Mouse (Mus musculus) embryonic facial prominence, embryonic 14.5 days (tissue): Measurements from ENCODE around the gene Neurog2. TPM values are rescaled to one million over a fixed set of nuclear protein-coding genes. Genes with fewer than 3 reads are reported as not detected.

ENCODE experiments used
- ATAC-seq: fragments of 200-750 bp; cut with Nextera tagmentation; 2 replicates; pipeline ENCODE4 v1.8.0; 2017; ENCODE audit warnings: low read depth, moderate number of reproducible peaks, moderate TSS enrichment
- DNase-seq: peaks from one replicate; pipeline ENCODE4 v3.0.0-alpha.2; 2015; ENCODE audit warnings: low spot score
- H3K27ac ChIP-seq: fragments of 300-500 bp; sonication (generic); replicated peaks from 2 replicates; pipeline ENCODE4 v1.5.1; 2014; ENCODE audit warnings: low read depth, mild to moderate bottlenecking, low read length, moderate library complexity
- H3K27me3 ChIP-seq: fragments of 300-500 bp; sonication (generic); replicated peaks from 2 replicates; pipeline ENCODE4 v1.6.1; 2014; ENCODE audit warnings: low read length; ENCODE audit not compliant: control insufficient read depth, insufficient read depth
- H3K36me3 ChIP-seq: fragments of 300-500 bp; sonication (generic); 2 replicates; pipeline ENCODE4 v1.6.1; 2014; ENCODE audit warnings: low read length, mixed read lengths; ENCODE audit not compliant: control insufficient read depth, insufficient read depth
- H3K4me1 ChIP-seq: fragments of 300-500 bp; sonication (generic); 2 replicates; pipeline ENCODE4 v1.6.1; 2014; ENCODE audit warnings: antibody characterized with exemption, low read length; ENCODE audit not compliant: control insufficient read depth, insufficient read depth
- H3K4me2 ChIP-seq: fragments of 300-500 bp; sonication (generic); 2 replicates; pipeline ENCODE4 v1.6.1; 2014; ENCODE audit warnings: low read depth, mild to moderate bottlenecking, low read length, moderate library complexity, mixed read lengths
- H3K4me3 ChIP-seq: fragments of 300-500 bp; sonication (generic); 2 replicates; pipeline ENCODE4 v1.5.1; 2014; ENCODE audit warnings: low read depth, mild to moderate bottlenecking, low read length
- H3K9ac ChIP-seq: fragments of 300-500 bp; sonication (generic); 2 replicates; pipeline ENCODE4 v1.6.1; 2014; ENCODE audit warnings: low read depth, mild to moderate bottlenecking, low read length, moderate library complexity, mixed read lengths
- H3K9me3 ChIP-seq: fragments of 300-500 bp; sonication (generic); 2 replicates; pipeline ENCODE4 v1.6.1; 2016; ENCODE audit warnings: low read length; ENCODE audit not compliant: control insufficient read depth
- WGBS: fragments of 180-500 bp; shearing (Covaris S2); extraction: QIAGEN DNeasy Blood & Tissue Kit; methylation state at CpG from one replicate; pipeline ENCODE4 v1.1.7; 2014; 5-methylcytosine and 5-hydroxymethylcytosine counted together
- polyA plus RNA-seq: library from polyadenylated mRNA; unstranded; fragments of >200 nt; fragmentation: Nextera tagmentation; extraction: Ambion mirVana; gene quantifications from 2 replicates; pipeline ENCODE4 v1.2.1, GENCODE M21; 2014

Neurog2 gene
- polyA plus RNA-seq, 1 experiment from 2014 or later, result not detected

DNA sequence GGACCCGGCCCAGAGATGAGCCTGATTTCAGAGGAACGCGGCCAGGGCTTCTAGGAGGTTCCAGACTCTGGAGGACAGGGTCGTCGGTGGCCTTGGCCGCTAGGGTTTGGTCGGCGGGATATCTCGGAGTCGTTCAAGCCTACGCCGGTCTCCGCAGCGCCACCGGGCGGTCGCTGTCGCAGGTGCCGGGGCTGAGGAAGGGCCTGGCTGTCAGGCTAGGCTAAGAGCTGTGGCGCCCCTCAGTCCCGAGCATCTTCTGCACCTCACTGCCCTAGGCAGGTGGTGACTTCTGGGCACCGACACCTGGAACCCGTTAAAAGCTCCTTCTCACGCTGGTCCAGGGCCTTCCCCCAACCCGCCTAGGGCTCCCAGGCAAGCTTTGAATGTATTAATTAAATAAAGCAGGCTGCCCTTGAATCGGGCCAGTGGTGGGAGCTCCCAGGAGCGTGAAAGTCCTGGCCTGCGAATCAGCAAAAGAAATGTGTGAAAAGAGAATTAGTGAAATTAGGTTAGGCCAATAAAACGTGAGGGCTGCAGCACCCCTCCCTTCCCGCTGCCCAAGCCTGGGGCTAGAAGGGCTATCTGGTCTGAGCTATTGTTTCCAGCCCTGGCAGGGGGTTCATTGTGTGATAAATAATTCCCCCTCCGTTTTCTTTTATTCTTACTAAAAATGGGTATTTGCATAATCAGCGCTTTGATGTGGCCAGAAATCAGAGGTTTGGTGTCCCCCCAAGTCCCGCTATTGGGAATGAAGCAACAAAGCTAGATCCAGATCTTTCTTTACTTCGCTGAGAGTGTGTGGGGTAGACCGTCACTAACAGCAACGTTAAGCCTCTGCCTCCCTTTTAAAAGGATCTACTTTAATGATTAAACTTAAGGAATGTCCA is 7.2 kb downstream of the Neurog2 start:
- 1% methylated on average over 32 of the region's 36 CpGs for WGBS
- Histone ChIP-seq H3K27me3 (peaks cover 97% of the 10 kb centered on the region), H3K36me3 (no peaks in the 10 kb centered on the region), H3K9ac (no peak overlapping the region), H3K27ac (no peak overlapping the region), H3K9me3 (no peaks in the 10 kb centered on the region), H3K4me1 (peaks cover 4% of the 10 kb centered on the region; the same call in 1 of the 2 replicates), H3K4me2 (no peak overlapping the region), H3K4me3 (peak overlapping the region; percentile 13)
- ATAC-seq (peak; percentile 76), DNase-seq (no peak)

DNA sequence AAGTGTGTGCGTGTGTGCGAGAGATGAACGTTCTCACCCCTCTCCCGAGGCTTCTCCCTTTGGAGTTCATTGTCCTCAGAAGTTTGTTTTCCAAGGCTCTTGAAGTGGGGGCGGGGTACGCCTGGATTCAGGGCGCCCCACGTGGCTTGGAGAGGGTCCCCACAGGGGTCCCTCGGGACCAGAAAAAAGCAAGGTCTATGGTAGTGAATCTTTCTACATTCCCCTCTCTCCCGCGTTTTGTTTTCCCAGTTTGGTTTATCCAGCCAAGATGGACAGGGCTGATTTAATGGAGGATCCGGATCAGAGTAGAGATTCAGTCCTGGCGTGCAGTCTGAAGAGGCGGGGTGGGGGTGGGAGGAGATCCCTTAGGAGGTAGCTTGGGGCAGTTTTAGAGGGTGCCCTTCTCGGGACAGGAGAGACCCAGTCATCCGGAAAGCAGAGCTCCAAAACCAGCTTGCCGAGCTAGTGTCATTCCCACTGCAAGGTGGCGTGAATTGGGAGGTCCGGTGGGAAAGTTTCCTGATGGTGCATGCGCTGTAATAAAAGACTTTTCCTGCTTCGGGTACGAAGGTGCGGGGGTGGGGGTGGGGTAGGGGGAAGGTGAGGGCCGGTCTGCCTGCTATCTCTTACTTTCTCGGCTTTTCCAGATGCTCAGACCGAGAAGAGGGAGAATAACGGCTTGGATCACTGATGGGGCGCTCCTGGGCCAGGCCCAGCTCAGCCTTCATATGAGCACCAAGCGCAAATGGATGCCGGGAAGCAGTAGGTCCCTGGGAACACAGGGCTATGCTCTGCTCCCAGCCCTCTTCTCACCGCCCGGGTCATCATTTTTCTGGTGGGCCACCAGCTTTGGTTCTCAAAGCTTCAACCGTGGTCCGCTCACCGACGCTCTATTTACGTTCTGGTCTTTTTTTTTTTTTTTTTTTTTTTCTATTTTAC is 8.1 kb downstream of the Neurog2 start:
- Histone ChIP-seq H3K9ac (no peak overlapping the region), H3K36me3 (no peaks in the 10 kb centered on the region), H3K9me3 (no peaks in the 10 kb centered on the region), H3K4me2 (peak overlapping the region; percentile 30), H3K4me3 (peak overlapping the region; percentile 10; the same call in 1 of the 2 replicates), H3K4me1 (peaks cover 4% of the 10 kb centered on the region; the same call in 1 of the 2 replicates), H3K27me3 (peaks cover 97% of the 10 kb centered on the region), H3K27ac (no peak overlapping the region)
- ATAC-seq (no peak), DNase-seq (no peak)
- WGBS, result 1% methylated on average over 37 of the region's 37 CpGs

DNA sequence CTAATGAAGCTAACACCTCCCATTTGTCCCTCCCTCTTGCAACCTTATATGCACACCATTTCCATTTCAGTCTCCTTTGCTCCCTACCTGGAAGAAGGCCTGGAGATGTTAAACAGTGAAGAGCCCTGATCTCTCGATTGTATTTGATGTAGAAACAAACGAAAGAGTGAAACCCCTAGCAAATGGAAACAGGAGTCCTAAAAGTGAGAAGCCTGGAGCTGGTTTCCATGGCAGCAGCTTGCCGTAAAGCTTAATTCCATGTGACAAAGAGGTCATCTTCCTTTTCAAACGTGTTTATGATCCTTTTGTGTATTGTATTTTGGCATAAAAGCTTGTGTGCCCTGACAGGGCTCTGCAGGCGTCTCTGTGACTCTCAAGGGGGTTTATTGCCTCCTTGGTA is 9.3 kb downstream of the Neurog2 start:
- DNase-seq, result no peak
- ATAC-seq, result no peak
- Histone ChIP-seq H3K27me3 (peaks cover 98% of the 10 kb centered on the region), H3K4me3 (no peak overlapping the region), H3K36me3 (no peaks in the 10 kb centered on the region), H3K4me2 (no peak overlapping the region), H3K27ac (no peak overlapping the region), H3K9ac (no peak overlapping the region), H3K4me1 (peaks cover 4% of the 10 kb centered on the region; the same call in 1 of the 2 replicates), H3K9me3 (no peaks in the 10 kb centered on the region)
- 8% methylated on average over 5 of the region's 5 CpGs for WGBS

DNA sequence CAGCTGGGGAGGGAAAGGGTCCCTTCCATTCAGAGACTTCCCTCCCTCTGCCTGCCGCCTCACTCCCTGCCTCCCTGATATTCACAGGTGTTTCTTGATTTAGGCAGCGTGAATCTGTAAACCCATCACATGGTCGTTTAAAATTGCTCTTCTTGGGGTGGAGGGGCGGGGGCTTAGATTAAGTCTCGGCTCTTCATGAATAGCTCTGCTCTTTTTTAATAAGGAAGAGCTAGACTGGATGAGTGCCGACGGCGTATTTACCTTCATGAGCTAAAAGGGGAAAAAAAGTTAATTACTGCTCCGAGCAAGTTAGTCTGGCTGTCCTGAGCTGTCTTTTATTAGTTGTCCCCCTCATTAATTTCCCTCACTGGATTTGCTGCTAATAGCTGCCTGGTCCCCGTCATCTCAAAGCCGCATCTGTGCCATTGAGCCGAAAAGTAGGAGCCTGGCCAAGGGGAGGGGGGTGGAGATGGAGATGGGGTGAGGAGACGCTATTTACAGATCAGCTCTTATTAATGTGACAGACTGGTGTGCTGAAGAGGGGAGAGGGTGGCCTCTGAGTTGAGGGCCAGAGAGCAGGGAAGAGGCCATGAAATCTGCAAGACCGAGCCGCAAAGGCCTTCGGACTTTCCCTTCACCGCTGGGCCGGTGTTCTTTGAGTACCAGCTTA is 13.4 kb downstream of the Neurog2 start:
- DNase-seq, result no peak
- H3K4me3 ChIP-seq, result no peak overlapping the region
- H3K9me3 ChIP-seq, result no peaks in the 10 kb centered on the region
- no peak overlapping the region for H3K4me2 ChIP-seq
- 50% methylated on average over 18 of the region's 18 CpGs for WGBS
- H3K27ac ChIP-seq, result no peak overlapping the region
- H3K36me3 ChIP-seq, result no peaks in the 10 kb centered on the region
- no peak overlapping the region for H3K9ac ChIP-seq
- peaks cover 58% of the 10 kb centered on the region for H3K27me3 ChIP-seq
- peak; percentile 57; the same call in 1 of the 2 replicates for ATAC-seq
- no peaks in the 10 kb centered on the region for H3K4me1 ChIP-seq

DNA sequence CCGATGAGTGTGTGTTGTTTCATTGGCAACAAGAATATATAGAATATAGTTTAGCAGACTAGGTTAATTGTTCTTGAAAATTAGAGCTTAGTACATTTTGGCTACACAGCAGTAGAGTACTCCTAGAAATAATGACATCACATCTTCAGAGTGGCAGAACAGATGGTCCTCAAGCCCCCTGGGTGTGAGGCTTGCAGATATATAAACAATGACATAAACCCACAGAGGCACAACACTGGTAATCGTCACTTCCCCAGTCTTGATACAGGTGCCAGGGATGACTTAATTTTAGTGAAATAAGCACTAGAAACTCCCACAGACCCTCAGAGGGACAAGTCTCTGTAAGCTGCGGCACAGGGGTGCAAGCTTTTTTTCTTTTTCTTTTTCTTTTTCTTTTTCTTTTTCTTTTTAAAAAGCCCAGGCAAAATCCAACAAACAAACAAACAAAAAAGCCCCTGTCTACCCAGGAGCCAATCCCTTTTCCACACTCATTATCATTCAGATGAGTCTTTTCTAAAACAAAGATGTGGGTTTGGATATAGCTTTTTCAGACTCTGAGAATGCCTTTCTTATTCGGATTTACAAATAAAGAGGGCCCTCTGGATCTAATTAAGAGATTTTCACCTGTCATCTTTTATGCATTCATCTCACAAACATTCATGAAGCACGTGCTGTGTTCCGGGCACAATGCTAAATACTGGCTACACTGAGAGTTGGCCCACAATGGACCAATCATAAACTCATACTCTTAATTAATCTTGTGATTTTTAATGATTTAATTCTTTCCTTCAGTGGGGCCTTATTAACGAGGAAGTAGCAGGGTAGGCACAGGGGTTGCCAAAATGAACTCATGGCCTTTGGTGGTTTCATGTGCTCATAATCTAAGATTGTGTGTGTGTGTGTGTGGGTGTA is 19.1 kb downstream of the Neurog2 start:
- ATAC-seq, result no peak
- no peaks in the 10 kb centered on the region for H3K4me1 ChIP-seq
- no peaks in the 10 kb centered on the region for H3K9me3 ChIP-seq
- peaks cover 4% of the 10 kb centered on the region for H3K27me3 ChIP-seq
- no peak overlapping the region for H3K4me2 ChIP-seq
- H3K36me3 ChIP-seq, result no peaks in the 10 kb centered on the region
- 46% methylated on average over 7 of the region's 7 CpGs for WGBS
- no peak overlapping the region for H3K27ac ChIP-seq
- H3K4me3 ChIP-seq, result no peak overlapping the region
- no peak overlapping the region for H3K9ac ChIP-seq
- DNase-seq, result no peak

DNA sequence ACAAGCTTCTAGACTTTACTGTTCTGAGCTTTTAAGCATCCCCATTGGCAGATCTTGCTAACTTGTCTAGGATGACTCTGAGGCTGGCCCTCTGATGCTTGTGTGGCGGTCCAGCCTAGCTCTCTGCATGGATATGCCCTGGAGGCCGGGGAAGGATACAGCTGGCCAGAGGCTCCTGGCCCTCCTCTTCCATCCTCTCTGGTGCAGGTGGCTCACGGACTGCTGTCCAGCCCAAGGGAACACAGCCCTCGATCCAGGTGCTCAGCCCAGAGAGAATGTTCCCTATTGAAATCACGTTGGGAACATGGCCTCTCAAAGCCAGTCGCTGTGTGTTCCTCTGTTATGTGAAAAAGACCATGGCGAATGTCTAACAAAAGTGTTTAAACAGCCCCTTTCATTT is 27.8 kb downstream of the Neurog2 start:
- H3K27me3 ChIP-seq, result no peaks in the 10 kb centered on the region
- 74% methylated on average over 7 of the region's 7 CpGs for WGBS
- DNase-seq, result no peak
- no peak overlapping the region for H3K4me2 ChIP-seq
- H3K9ac ChIP-seq, result no peak overlapping the region
- no peak for ATAC-seq
- H3K27ac ChIP-seq, result no peak overlapping the region
- H3K4me3 ChIP-seq, result no peak overlapping the region
- no peaks in the 10 kb centered on the region for H3K9me3 ChIP-seq
- H3K36me3 ChIP-seq, result no peaks in the 10 kb centered on the region
- H3K4me1 ChIP-seq, result no peaks in the 10 kb centered on the region

DNA sequence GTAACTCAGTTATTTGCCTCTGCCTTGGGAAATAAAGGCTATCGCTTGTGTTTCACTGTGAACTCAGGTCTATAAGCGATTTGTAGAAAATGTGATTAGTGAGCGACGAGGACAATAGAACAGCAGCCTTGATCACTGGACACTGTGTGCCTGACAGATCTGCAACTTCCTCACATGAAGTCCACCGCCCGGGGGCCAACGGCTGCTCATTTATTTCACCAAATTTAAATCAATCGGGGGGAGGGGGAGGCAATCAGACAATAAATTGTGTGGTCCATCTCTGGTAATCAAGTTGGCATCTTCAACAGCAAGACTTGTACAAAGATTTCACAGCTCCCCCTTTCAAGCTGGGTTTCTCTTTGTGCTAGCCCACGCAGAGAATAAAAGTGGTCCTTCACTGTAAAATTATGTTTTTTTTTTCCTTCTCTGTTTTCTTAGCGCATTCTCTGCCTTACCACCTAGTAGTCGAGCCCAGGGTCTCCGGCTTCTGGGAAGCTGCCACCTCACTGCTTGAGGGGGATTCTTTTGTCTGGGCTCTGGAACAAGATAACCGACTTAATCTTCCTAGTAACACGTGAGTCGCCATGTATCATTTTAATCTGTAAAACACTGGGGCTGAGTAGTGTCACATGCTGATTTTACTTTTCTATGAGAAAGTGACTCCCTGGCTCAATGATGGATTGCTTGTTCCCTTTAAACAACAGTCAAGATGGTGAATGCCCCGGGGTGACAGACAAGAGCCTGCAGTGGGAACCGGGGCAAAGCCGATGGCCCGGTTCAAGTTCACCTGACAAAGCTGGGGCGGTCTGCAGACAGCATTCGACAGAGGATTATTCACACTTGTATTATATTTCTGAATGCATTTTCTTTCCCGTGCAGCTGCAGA is 29.0 kb downstream of the Neurog2 start:
- no peaks in the 10 kb centered on the region for H3K9me3 ChIP-seq
- H3K4me1 ChIP-seq, result no peaks in the 10 kb centered on the region
- H3K27ac ChIP-seq, result no peak overlapping the region
- WGBS, result 56% methylated on average over 22 of the region's 22 CpGs
- H3K36me3 ChIP-seq, result no peaks in the 10 kb centered on the region
- no peak overlapping the region for H3K4me3 ChIP-seq
- DNase-seq, result no peak
- peak; percentile 79; the same call in 1 of the 2 replicates for ATAC-seq
- no peaks in the 10 kb centered on the region for H3K27me3 ChIP-seq
- H3K9ac ChIP-seq, result no peak overlapping the region
- H3K4me2 ChIP-seq, result no peak overlapping the region
